Mouse (Mus musculus): Measurements from ENCODE around the gene Utp11. TPM values are rescaled to one million over a fixed set of nuclear protein-coding genes. Genes with fewer than 3 reads are reported as not detected.

Gene Utp11
- total RNA-seq, 2 experiments from 2014 or later: 34.3 to 35.9 TPM

GRCm38 (mm10) chr4:124674334-124675032, 18.9 kb downstream of the Utp11 start:
- no peak for DNase-seq (ENCODE audit: low spot score in 2 of 2)

- DNase-seq (ENCODE audit: low spot score in 2 of 2): no peak
Observed at GRCm38 (mm10) chr4:124672347-124673320, 20.8 kb downstream of the Utp11 start.

GRCm38 (mm10) chr4:124671583-124671982, 21.8 kb downstream of the Utp11 start:
- DNase-seq (ENCODE audit: low spot score in 2 of 2): no peak

GRCm38 (mm10) chr4:124670232-124670631, 23.2 kb downstream of the Utp11 start:
- no peak for DNase-seq (ENCODE audit: low spot score in 2 of 2)

GRCm38 (mm10) chr4:124668078-124668477, 25.3 kb downstream of the Utp11 start:
- no peak for DNase-seq (ENCODE audit: low spot score in 2 of 2)

GRCm38 (mm10) chr4:124667476-124668033, 25.8 kb downstream of the Utp11 start:
- DNase-seq (ENCODE audit: low spot score in 2 of 2): no peak

GRCm38 (mm10) chr4:124664604-124665003, 28.8 kb downstream of the Utp11 start:
- DNase-seq (ENCODE audit: low spot score in 2 of 2): no peak

- DNase-seq (ENCODE audit: low spot score in 2 of 2): no peak
Observed at GRCm38 (mm10) chr4:124664185-124664584, 29.2 kb downstream of the Utp11 start.

GRCm38 (mm10) chr4:124663034-124663433, 30.4 kb downstream of the Utp11 start:
- no peak for DNase-seq (ENCODE audit: low spot score in 2 of 2)

GRCm38 (mm10) chr4:124660603-124661002, 32.8 kb downstream of the Utp11 start:
- DNase-seq (ENCODE audit: low spot score in 2 of 2): no peak

GRCm38 (mm10) chr4:124659251-124660217, 33.9 kb downstream of the Utp11 start:
- DNase-seq (ENCODE audit: low spot score in 2 of 2): no peak

- no peak for DNase-seq (ENCODE audit: low spot score in 2 of 2)
Observed at GRCm38 (mm10) chr4:124658412-124658851, 35.0 kb downstream of the Utp11 start.

- DNase-seq (ENCODE audit: low spot score in 2 of 2): no peak
Observed at GRCm38 (mm10) chr4:124657781-124658180, 35.6 kb downstream of the Utp11 start.

- peak; percentile 43 to 45 for DNase-seq (ENCODE audit: low spot score in 2 of 2)
Observed at GRCm38 (mm10) chr4:124656854-124657650, 36.3 kb downstream of the Utp11 start.

GRCm38 (mm10) chr4:124656518-124656853, 36.9 kb downstream of the Utp11 start, which contains the start of gene Pou3f1:
TSS of gene Pou3f1 (plus strand) at chr4:124656807.
- DNase-seq (ENCODE audit: low spot score in 2 of 2): no peak

GRCm38 (mm10) chr4:124652886-124653285, 40.5 kb downstream of the Utp11 start:
- no peak for DNase-seq (ENCODE audit: low spot score in 2 of 2)

GRCm38 (mm10) chr4:124647909-124648308, 45.5 kb downstream of the Utp11 start:
- no peak for DNase-seq (ENCODE audit: low spot score in 2 of 2)

GRCm38 (mm10) chr4:124646591-124646990, 46.8 kb downstream of the Utp11 start:
- DNase-seq (ENCODE audit: low spot score in 2 of 2): no peak

- DNase-seq (ENCODE audit: low spot score in 2 of 2): no peak
Observed at GRCm38 (mm10) chr4:124644974-124645433, 48.4 kb downstream of the Utp11 start.

- no peak for DNase-seq (ENCODE audit: low spot score in 2 of 2)
Observed at GRCm38 (mm10) chr4:124643859-124644258, 49.5 kb downstream of the Utp11 start.
